Mouse (Mus musculus): ENCODE measurements at regions not wholly inside any gene's neighbourhood (a gene's known extent, or its start where the extent isn't known, plus 50 kb on each side); places are given as distances from the start of the nearest gene placed in this dataset.

DNA sequence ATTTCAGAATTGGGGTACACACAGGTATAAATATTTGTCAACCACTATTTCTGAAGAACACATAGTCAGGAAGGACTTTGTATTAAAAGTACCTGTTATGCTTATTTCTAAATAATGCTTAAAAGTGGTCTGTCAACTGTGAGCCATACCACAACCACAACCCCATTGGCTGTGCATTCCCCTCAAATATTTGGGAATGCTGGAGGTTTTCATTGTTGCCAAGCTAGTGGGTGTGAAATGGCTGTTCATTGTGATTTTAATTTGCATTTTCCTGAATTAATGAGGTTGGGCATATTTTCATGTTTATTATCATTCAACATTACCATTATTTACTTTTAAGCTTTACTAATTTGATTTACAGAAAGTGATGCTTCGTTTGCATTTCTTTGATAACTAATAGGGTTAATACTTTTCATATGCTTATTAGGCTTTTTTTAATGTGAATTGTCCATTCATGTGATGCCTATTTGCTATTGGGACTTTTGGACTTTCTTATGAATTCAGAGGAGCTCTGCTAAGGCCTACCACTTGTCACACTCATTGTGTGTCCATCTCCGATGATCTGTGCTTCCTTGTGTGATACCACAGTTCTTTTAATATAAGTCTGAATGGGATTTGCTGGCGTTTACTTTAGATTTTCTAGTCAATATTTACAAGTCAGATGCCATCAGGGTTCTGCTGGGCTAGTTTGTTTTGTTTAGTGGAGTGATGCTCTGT lies 297.5 kb upstream of the Plxna2 start:
- peak; percentile 41 for DNase-seq (ENCODE audit: low read depth)
- TF ChIP-seq POLR2A (IDR thresholded peaks at IDR 0.05; ENCODE audit: borderline replicate concordance, extremely low read depth, insufficient read depth, insufficient read length, poor library complexity, severe bottlenecking), result no peak
- no peak for TF ChIP-seq CTCF (IDR thresholded peaks at IDR 0.05; ENCODE audit: borderline replicate concordance, extremely low read depth, insufficient read depth, insufficient read length)

DNA sequence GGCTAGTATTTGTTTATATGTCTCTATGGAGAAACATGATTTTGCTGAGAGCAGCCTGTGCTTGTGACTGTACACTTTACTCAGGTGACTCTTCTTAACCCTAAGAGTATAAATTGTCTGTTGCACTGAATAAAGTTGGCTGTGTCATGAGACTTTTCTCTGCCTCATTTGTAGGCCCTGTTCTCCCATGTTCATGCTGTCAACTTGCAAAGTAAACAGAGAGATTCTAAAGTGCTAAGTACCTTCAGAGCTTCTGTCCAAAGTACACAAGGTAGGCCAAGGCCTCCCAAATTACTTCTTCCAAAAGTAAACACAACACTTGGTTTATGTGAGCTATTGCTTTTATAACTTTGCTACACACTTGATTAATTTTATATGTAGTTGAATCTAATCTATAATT lies 299.7 kb upstream of the Plxna2 start:
- DNase-seq (ENCODE audit: low read depth), result no peak
- TF ChIP-seq CTCF (IDR thresholded peaks at IDR 0.05; ENCODE audit: borderline replicate concordance, extremely low read depth, insufficient read depth, insufficient read length) (no peak), POLR2A (IDR thresholded peaks at IDR 0.05; ENCODE audit: borderline replicate concordance, extremely low read depth, insufficient read depth, insufficient read length, poor library complexity, severe bottlenecking) (no peak)

DNA sequence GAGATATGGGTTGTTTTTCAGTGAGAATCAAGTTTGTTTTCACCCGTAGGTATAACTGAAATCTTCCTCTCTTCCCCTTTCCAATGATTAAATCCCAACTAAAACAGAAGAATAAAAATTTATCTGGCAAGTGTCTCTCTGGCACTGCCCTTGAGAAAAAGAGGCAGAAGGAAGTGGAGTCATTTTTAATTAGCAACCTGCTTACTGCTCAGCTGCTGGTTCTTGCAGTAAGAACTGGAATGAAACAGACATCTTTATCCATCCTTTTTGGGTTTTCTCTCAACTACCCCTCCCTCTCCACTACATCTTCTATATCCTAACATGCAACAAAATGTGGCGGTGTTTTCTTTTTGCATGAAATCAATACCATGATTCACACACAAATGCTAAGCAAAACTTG lies 302.4 kb upstream of the Plxna2 start:
- TF ChIP-seq CTCF (IDR thresholded peaks at IDR 0.05; ENCODE audit: borderline replicate concordance, extremely low read depth, insufficient read depth, insufficient read length) (no peak), POLR2A (IDR thresholded peaks at IDR 0.05; ENCODE audit: borderline replicate concordance, extremely low read depth, insufficient read depth, insufficient read length, poor library complexity, severe bottlenecking) (no peak)
- DNase-seq (ENCODE audit: low read depth), result peak; percentile 38

DNA sequence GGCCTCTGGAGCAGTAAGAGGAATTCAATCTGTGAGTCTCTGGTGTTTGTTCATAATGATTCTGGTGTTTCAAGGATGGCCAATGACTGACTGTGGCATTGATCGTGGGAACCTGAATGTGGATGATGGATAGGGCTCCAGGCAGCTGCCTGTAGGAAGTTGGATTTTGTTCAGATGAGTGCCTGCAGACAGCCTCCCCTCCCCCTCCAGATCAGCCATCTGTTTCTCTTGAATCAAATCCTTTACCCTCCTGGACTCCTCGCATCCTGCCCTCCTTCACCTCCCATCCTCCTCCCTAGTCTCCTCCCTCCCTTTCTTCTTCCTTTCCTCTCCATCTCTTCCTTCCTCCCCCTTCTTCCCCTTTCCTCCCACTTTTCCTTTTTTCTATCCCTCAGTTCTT lies 307.6 kb upstream of the Plxna2 start:
- TF ChIP-seq CTCF (IDR thresholded peaks at IDR 0.05; ENCODE audit: borderline replicate concordance, extremely low read depth, insufficient read depth, insufficient read length), result no peak
- no peak for TF ChIP-seq POLR2A (IDR thresholded peaks at IDR 0.05; ENCODE audit: borderline replicate concordance, extremely low read depth, insufficient read depth, insufficient read length, poor library complexity, severe bottlenecking)
- DNase-seq (ENCODE audit: low read depth), result peak; percentile 88

DNA sequence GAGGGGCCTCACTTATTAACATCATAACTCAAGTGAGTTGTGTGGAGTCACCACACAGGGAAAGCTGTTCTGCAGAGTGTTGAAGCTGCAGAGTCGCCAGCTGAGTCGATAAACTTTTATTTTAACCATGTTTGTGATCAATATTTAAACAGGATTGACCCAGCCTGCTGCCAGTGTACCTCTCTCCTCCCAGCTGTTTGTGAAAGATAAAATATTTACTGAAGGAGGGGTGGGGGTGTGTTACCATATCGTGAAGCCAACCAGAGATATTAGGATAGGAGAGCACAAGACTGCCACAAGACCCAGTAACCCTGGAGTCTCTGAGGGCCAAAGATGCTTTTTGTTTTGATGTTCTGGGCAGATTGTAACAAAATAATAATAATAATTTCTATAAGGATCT lies 309.4 kb upstream of the Plxna2 start:
- TF ChIP-seq CTCF (IDR thresholded peaks at IDR 0.05; ENCODE audit: borderline replicate concordance, extremely low read depth, insufficient read depth, insufficient read length) (no peak), POLR2A (IDR thresholded peaks at IDR 0.05; ENCODE audit: borderline replicate concordance, extremely low read depth, insufficient read depth, insufficient read length, poor library complexity, severe bottlenecking) (no peak)
- DNase-seq (ENCODE audit: low read depth), result no peak

DNA sequence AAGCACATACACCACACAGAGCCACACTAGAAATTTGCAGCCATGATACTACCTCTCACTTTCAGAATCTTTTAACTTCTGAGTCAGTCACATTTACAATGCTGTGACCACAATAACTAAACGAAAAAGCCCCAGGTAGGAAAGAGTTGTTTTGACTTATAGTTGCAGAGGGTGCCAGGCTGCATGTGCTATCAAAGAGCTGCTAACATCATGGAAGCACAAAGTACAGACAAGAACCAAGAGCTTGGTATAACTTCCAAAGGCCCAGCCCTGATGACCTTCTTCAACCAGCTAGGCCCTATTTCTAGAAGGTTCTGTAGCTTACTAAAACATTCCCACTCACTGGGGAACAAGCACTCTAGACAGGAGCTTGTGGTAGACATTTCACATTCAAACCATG lies 314.1 kb upstream of the Plxna2 start:
- no peak for DNase-seq (ENCODE audit: low read depth)
- no peak for TF ChIP-seq CTCF (IDR thresholded peaks at IDR 0.05; ENCODE audit: borderline replicate concordance, extremely low read depth, insufficient read depth, insufficient read length)
- no peak for TF ChIP-seq POLR2A (IDR thresholded peaks at IDR 0.05; ENCODE audit: borderline replicate concordance, extremely low read depth, insufficient read depth, insufficient read length, poor library complexity, severe bottlenecking)

DNA sequence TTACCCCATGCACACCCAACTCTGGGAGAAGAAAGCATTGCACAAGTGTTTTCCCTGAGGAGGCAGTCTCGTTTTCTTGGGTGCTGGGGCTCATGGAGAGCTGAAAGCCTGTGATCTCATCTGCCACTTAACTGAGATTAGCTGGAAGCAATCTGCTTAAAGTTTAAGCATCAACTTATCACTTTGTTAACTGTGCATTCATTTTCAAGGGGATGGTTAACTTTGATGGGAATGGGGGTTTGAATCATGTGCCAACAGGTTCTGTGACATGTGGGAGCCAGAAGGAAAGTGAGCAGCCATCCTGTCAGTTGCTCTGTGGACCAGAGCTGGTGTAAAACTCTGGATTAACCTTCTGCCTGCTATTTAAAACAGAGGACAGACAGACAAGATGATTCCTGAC lies 315.2 kb upstream of the Plxna2 start:
- TF ChIP-seq CTCF (IDR thresholded peaks at IDR 0.05; ENCODE audit: borderline replicate concordance, extremely low read depth, insufficient read depth, insufficient read length) (no peak), POLR2A (IDR thresholded peaks at IDR 0.05; ENCODE audit: borderline replicate concordance, extremely low read depth, insufficient read depth, insufficient read length, poor library complexity, severe bottlenecking) (no peak)
- peak; percentile 43 for DNase-seq (ENCODE audit: low read depth)

DNA sequence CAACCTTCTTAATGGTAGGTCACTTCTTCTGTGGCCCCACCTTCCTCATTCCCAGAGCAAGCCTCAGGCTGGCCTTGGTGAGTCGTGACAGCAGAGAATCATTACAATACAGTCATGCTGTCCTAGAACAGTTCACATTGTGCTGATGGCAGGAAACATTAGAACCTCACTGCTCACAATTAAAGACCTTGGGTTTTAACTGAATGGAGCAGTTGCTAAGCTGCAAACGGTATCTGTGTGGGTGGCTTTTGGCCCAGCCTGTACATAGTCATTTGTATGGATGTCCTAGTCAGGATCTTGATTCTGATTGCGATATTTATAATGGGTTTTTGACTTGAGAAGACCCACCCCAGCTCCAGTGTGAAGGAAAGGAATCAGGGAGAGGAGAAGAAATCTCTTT lies 336.1 kb upstream of the Plxna2 start:
- no peak for DNase-seq (ENCODE audit: low read depth)
- TF ChIP-seq CTCF (IDR thresholded peaks at IDR 0.05; ENCODE audit: borderline replicate concordance, extremely low read depth, insufficient read depth, insufficient read length) (no peak), POLR2A (IDR thresholded peaks at IDR 0.05; ENCODE audit: borderline replicate concordance, extremely low read depth, insufficient read depth, insufficient read length, poor library complexity, severe bottlenecking) (no peak)

DNA sequence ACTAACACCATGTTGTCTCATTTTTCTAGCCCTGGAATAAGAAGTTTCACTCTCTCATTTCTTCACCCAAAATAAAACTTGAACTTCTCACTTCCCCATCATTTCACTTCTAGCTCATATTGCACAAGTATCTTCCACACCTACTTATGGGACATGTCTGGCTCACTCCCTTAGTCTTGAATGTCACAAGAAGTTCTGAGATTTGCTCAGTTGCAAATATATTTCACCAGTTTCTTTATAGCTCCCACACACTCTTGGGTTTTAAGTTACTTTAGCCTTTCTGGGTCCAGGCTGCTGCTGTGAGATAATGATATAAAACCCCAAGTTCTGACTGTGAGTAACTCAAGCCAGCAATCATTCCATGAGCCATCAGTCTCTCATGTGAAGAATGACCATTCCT lies 350.0 kb upstream of the Plxna2 start:
- no peak for TF ChIP-seq POLR2A (IDR thresholded peaks at IDR 0.05; ENCODE audit: borderline replicate concordance, extremely low read depth, insufficient read depth, insufficient read length, poor library complexity, severe bottlenecking)
- TF ChIP-seq CTCF (IDR thresholded peaks at IDR 0.05; ENCODE audit: borderline replicate concordance, extremely low read depth, insufficient read depth, insufficient read length), result no peak
- DNase-seq (ENCODE audit: low read depth), result no peak

DNA sequence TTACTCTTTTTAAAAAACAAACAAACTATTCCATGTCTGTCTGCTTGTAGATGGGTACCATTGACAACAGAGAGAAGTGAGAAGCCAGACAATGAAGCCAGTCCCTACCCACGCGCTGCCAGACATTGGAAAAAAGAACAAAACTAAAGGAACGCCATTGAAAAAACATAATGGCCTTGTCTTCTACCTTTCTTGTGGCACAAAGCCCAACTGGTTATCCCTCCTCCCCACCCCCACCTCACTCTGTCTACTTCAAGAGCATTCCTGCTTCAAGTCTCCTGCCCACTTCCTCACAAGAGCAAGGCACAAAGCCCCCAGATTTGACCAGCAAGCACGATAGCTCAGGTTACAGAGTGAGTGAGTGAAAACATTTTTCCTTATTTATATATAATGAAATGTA lies 355.6 kb upstream of the Plxna2 start:
- no peak for TF ChIP-seq POLR2A (IDR thresholded peaks at IDR 0.05; ENCODE audit: borderline replicate concordance, extremely low read depth, insufficient read depth, insufficient read length, poor library complexity, severe bottlenecking)
- no peak for TF ChIP-seq CTCF (IDR thresholded peaks at IDR 0.05; ENCODE audit: borderline replicate concordance, extremely low read depth, insufficient read depth, insufficient read length)
- DNase-seq (ENCODE audit: low read depth), result peak; percentile 37

DNA sequence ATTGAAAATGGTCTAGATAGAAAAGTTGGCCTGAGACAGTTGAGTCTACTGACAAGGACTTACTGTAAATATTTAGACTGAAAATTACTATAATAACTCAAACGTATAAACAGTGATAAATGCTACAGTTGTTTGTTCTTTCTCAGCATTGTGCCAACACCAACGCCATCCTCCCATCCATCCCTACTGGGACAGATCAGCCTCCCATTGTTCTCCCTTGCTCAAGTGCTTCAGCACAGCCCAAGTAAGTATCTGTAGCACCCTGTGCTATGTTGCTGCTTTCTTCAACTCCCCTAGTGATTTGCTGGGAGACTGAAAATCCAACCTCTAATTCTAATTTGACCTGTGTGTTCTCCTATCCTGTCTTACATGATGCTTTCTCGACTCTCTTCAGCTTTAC lies 358.1 kb upstream of the Plxna2 start:
- no peak for DNase-seq (ENCODE audit: low read depth)
- TF ChIP-seq CTCF (IDR thresholded peaks at IDR 0.05; ENCODE audit: borderline replicate concordance, extremely low read depth, insufficient read depth, insufficient read length), result no peak
- TF ChIP-seq POLR2A (IDR thresholded peaks at IDR 0.05; ENCODE audit: borderline replicate concordance, extremely low read depth, insufficient read depth, insufficient read length, poor library complexity, severe bottlenecking), result no peak

DNA sequence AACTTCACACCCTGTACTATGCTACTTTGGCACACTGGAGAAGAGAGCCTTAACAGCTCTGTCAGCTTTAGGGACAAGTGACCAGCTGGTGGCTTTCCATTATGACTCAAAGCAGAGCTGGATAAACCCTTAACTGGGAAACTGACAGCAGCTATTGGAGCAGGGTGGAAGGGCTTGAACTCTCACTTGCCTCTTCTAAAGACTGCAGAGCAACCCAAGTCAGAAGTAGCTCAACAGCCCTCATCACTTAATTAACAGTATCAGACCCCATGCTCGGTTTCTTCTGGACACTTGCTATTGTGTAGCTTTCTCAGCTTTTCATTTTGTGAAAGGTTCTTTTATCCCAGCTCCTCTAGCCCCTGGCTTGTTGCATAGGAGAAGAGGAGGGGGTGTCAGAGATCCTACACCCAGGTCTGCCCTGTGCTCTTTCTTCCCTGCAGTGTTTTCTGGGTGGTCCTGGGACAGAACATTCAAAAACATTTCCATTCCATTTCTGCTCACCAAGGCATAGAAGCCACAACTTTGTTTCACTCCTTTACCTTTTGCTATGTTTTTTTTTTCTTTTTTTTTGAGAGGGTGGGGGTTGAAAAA lies 373.1 kb upstream of the Plxna2 start:
- TF ChIP-seq POLR2A (IDR thresholded peaks at IDR 0.05; ENCODE audit: borderline replicate concordance, extremely low read depth, insufficient read depth, insufficient read length, poor library complexity, severe bottlenecking) (no peak), CTCF (IDR thresholded peaks at IDR 0.05; ENCODE audit: borderline replicate concordance, extremely low read depth, insufficient read depth, insufficient read length) (no peak)
- DNase-seq (ENCODE audit: low read depth), result peak; percentile 53
